Mouse (Mus musculus) cortical plate, adult 2 months (tissue): Measurements from ENCODE around the gene Slfnl1. TPM values are rescaled to one million over a fixed set of nuclear protein-coding genes. Genes with fewer than 3 reads are reported as not detected.

Experiments
- H3K27ac ChIP-seq: fragments of 200-500 bp; 2 replicates; pipeline ENCODE4 v1.5.1; 2012; ENCODE audit warnings: low read length, control low read depth, inconsistent platforms; ENCODE audit not compliant: insufficient read depth
- H3K4me1 ChIP-seq: fragments of 200-500 bp; 2 replicates; pipeline ENCODE4 v1.6.1; 2011; ENCODE audit warnings: low read length; ENCODE audit not compliant: control insufficient read depth, insufficient read depth
- H3K4me3 ChIP-seq: fragments of 200-500 bp; 2 replicates; pipeline ENCODE4 v1.5.1; 2011; ENCODE audit warnings: mild to moderate bottlenecking, low read length, control low read depth; ENCODE audit not compliant: insufficient read depth
- CTCF ChIP-seq: fragments of 200-500 bp; IDR thresholded peaks from 2 replicates; pipeline ENCODE4 v1.5.1; 2011; ENCODE audit warnings: mild to moderate bottlenecking, control low read depth, low read length; ENCODE audit not compliant: insufficient read depth; ENCODE audit errors: extremely low read depth
- POLR2A ChIP-seq: fragments of 200-500 bp; IDR thresholded peaks from 2 replicates; pipeline ENCODE4 v1.6.1; 2011; ENCODE audit warnings: mild to moderate bottlenecking, low read length, control low read depth; ENCODE audit not compliant: insufficient read depth; ENCODE audit errors: extremely low read depth
- polyA plus RNA-seq: library from polyadenylated mRNA; depleted of rRNA; stranded (reverse); fragments of >200 nt; gene quantifications from 2 replicates; pipeline ENCODE4 v1.2.3, GENCODE M21; 2012; rRNA removed

The Slfnl1 gene
- polyA plus RNA-seq, 1 experiment: 0.10 TPM

GRCm38 (mm10) chr4:120571691-120572090 lies 39.7 kb downstream of the Slfnl1 start:
- Histone ChIP-seq H3K4me3 (no peak overlapping the region), H3K27ac (no peak overlapping the region), H3K4me1 (peaks cover 3% of the 10 kb centered on the region; the same call in 1 of the 2 replicates)
- no peak for TF ChIP-seq CTCF
- no peak for TF ChIP-seq POLR2A

GRCm38 (mm10) chr4:120580894-120581293 lies 48.9 kb downstream of the Slfnl1 start:
- TF ChIP-seq CTCF: no peak
- no peak for TF ChIP-seq POLR2A
- no peaks in the 10 kb centered on the region for H3K4me1 ChIP-seq

GRCm38 (mm10) chr4:120581711-120582110 lies 49.7 kb downstream of the Slfnl1 start:
- Histone ChIP-seq H3K4me3 (no peak overlapping the region), H3K4me1 (no peaks in the 10 kb centered on the region), H3K27ac (no peak overlapping the region)
- TF ChIP-seq CTCF (no peak), POLR2A (no peak)

More at GRCm38 (mm10) chr4:120580894-120581293, 48.9 kb downstream of the Slfnl1 start:
- Histone ChIP-seq H3K4me3 (no peak overlapping the region), H3K27ac (no peak overlapping the region)

Other genes with a start within 250 kb of the Slfnl1 start
- 8.5 and 9.5 TPM in 2 replicates for gene Foxo6, start 244.9 kb upstream of the Slfnl1 start, polyA plus RNA-seq
- gene Scmh1, start 127.0 kb upstream of the Slfnl1 start, polyA plus RNA-seq: 87.7 and 97.5 TPM in 2 replicates
- gene Ctps, start 38.0 kb downstream of the Slfnl1 start, polyA plus RNA-seq: 31.2 and 33.8 TPM in 2 replicates
- not detected in 2 replicates for gene Gm8439, start 56.5 kb downstream of the Slfnl1 start, polyA plus RNA-seq
- gene Cited4, start 134.3 kb downstream of the Slfnl1 start, polyA plus RNA-seq: 16.8 and 18.1 TPM in 2 replicates
- 10.9 and 11.2 TPM in 2 replicates for gene Kcnq4, start 216.4 kb downstream of the Slfnl1 start, polyA plus RNA-seq